Mouse (Mus musculus) cerebellum, postnatal 14 days (tissue): Measurements from ENCODE around the gene Asap2.
A peak's percentile ranks its signal among the peaks of the same experiment; 100 is the strongest.

Source experiments
- DNase-seq, 2 experiments: peaks; one replicate each; pipeline ENCODE4 v3.0.0; 2021; ENCODE audit warnings: mixed read lengths in 2 of 2

The Asap2 gene

DNA sequence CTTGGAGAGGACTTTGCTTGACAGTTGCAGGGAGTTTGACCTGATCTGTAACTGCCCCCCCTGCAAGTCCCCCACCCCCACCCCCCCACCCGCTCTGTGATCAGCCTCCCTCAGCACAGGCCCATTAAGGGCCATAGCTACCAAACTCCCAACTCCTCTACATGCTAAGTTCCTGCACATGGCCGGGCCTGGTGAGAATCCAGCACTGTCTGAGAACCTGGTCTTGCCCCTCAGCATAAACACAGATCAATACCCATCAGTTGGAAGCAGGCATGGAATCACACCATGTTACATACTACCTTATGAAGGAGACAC is 276.5 kb downstream of the Asap2 start:
- DNase-seq = no peak

DNA sequence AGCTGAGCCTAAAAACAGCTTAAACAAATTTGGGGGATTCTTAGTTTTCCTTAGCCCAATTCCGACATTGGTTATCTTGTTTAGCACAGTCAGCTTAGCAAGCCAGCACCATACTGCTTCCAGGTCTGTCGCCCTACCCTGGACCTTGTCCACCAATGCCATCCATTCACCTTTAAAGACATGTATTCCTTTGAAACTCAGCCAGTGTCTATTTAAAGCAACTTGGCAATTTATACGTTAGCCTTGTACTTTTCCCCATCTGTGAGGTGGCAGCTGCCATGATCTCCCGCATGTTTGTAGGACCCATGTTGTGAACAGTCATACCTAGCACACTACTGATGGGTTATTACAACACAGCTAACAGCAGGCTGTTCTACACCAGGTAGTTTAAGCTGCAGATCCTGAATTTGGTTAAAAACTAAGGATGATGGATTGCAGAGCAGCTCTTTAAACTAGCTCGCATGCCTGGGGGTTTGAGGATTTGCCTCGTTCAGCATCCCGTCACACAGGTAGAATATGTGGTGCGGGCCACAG is 277.9 kb downstream of the Asap2 start:
- DNase-seq = peak; percentile 27 to 71

DNA sequence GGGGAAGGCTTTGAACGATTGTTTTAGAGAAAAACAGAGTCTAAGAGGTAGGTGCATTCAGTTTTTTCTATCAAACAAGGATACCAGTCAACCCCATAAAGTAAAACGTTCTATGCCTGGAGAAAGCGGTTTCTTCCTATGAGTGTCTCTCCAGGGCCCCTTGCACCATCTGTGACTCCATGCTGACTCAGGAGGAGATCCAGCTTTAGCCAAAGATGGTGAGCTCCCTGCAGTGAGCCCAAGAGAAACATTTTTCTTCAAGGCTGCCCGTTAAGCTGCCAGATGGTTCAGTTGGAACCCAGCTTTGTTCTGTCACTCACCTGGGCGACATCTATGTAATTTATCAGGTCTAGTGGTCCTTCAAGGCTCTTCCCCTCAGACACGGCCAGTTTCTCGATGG is 284.2 kb downstream of the Asap2 start:
- peak; percentile 51 to 84 for DNase-seq

GRCm38 (mm10) chr12:21277352-21277864 is 287.1 kb downstream of the Asap2 start:
- DNase-seq = peak in 1 of 2 experiments; percentile 30

DNA sequence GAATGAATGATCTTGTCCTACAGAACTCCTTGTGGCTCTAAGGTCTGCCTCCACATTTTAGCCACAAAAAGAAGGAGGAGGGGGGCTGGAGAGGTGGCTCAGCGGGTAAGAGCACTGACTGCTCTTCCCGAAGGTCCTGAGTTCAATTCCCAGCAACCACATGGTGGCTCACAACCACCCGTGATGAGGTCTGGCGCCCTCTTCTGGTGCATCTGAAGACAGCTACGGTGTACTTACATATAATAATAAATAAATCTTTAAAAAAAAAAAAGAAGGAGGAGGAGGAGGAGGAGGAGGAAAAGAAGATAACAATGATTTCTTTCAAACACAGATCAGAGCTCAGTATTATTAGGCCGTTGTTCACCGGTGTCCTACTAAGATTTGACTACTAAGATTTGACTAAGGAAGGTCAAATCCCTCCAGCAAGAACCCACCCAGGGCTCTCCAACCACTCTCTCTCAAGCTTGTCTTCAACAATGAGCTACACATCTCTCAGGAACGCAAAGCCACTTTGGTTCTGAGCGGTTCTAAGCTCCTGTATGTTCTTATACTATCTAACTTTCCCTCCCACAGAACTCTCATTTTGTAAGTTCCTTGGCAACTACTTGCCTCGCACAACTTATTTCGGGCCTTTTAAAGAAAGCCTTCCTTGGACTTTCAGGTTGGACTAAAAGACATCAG is 294.6 kb downstream of the Asap2 start, which contains the start of gene Cpsf3:
Gene Cpsf3, plus strand, starts transcription at position 631 of the 681 bp plus-strand sequence.
- no peak for DNase-seq

DNA sequence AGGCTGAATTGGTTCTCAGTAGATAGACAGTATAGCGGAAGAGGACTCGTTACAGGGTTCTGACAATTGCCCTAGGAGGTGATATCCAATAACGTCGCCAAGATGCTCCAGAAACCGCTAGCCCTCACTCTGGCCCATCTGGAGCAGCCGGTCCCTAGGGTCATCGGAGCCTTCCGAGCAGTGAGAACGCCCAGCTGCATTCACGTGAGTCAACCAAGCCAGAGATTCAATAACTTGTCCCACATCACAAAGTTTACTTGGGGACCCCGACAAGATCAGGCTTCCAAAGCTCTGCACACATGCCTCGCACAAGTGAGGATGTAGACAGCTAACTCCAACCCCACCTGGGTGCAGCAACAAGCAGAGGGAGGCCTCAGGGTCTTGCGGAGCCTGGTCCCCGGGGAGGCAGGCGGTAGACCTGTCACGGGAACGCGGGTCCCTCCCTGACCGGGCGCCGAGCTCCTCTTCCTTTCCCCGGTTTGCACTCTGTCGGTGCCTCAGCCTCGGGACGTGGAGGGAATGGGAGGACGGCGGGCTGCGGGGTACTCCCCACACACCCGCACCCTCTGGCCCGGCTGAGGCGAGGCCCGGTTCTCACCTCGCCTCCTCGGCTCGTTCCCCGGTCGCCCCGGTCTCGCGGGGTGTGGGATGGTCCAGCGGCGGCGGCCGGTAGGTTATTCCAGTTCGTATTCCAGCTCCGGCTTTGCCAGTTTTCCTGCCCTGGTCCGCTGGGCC is 295.4 kb downstream of the Asap2 start:
- DNase-seq = no peak

DNA sequence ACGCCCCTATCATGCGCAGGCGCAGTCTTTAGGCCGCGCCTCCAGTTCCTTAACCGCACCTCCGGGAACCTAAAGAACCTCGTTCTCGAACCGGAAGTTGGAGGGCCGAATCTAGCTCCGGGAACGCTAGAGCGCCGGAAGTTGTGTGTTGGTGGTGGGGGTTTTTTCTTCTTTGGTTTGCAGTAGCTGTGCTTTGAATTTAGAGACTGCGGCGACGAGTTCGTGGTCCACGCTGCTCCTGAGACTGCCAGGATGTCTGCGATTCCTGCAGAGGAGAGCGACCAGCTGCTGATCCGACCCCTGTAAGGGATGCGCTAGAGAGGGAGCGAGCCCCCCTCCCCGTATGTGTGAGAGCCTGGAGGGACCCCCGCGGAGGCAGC is 296.0 kb downstream of the Asap2 start, which contains the start of gene Itgb1bp1:
Gene Itgb1bp1, minus strand, starts transcription at position 42 of the 380 bp plus-strand sequence.
- DNase-seq = peak; percentile 99

- peak in 1 of 2 experiments; percentile 19 for DNase-seq
These were observed 296.7 kb downstream of the Asap2 start for GRCm38 (mm10) chr12:21286712-21287650.

- DNase-seq = no peak
These were observed 298.6 kb downstream of the Asap2 start for GRCm38 (mm10) chr12:21288716-21289395.

GRCm38 (mm10) chr12:21289651-21290050 is 299.4 kb downstream of the Asap2 start:
- DNase-seq = no peak

- no peak for DNase-seq
These were observed 308.6 kb downstream of the Asap2 start for GRCm38 (mm10) chr12:21298856-21299255.

DNA sequence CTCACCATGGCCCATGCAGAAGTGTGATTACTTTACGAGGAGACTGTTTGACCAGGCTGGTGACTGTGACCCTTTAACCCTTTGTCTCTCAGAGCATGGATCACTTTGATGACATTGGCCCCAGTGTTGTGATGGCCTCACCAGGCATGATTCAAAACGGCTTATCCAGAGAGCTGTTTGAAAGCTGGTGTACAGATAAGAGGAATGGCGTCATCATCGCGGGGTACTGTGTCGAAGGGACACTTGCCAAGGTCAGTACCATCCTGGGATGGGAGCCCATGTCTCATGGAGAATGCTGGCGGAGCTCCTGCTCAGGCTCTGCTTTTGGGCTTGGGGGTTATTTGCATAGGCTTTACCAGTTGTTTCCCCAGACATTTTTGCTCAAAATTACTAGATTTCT is 311.1 kb downstream of the Asap2 start:
- DNase-seq = no peak

- DNase-seq = no peak
These were observed 311.7 kb downstream of the Asap2 start for GRCm38 (mm10) chr12:21301932-21302331.

DNA sequence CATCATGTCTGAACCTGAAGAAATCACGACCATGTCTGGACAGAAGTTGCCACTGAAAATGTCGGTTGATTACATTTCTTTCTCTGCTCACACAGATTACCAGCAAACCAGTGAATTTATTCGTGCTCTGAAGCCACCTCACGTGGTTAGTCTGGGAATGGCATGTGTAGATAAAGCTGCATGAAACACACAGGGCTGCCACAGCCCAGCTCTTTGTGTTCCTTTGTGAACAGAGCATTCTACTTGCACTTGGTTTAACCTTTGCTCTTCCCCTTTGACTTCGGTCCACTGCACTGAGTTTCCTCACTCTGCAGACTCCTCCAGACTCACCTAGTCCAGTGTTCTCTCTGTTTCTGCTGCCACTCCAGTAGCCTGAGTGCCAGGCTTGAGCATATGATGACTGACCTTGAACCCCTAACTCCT is 312.1 kb downstream of the Asap2 start:
- no peak for DNase-seq

DNA sequence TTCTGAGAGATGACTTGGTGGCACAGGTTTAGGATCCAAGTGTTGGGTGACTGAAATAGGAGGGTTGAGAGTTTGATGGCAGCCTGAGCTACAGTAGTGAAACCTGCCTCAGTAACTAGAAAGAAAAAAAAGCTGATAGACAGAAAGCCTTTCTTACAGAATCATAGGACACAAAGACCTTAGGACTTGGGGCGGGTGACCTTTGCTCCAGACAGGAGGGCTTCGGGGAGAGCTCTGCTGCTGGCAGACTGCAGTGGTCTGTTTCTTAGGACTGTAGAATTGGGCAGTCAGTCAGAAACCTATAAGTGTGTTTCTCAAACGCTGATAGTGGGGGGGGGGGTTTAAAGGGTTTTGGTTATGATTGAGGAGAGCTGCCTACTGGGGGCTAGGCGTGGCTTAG is 315.5 kb downstream of the Asap2 start:
- DNase-seq = no peak

- no peak for DNase-seq
These were observed 316.5 kb downstream of the Asap2 start for GRCm38 (mm10) chr12:21306721-21307120.

DNA sequence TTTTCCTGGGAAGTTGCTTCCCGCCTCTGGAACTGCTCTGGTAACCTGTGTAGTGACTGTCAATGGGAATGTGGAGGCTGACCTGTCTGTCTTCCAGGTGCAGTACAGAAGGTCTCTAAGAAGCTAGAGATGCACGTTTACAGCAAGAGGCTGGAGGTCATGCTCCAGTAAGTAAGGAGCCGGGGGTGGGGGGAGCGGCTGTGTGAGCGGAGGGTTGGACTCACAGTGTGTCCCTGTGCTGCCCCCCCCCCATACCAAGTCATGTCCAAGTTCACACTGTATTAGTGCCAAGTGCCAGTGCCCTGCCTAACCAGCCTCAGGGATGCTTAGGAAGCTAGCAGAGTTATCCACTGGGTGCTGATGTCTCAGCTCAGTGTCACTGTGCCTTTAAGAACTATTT is 321.9 kb downstream of the Asap2 start:
- no peak for DNase-seq

GRCm38 (mm10) chr12:21315923-21316868 is 325.9 kb downstream of the Asap2 start, which contains the start of gene Iah1:
Gene Iah1 (plus strand): TSS chr12:21316389.
- DNase-seq = peak; percentile 82 to 88

DNA sequence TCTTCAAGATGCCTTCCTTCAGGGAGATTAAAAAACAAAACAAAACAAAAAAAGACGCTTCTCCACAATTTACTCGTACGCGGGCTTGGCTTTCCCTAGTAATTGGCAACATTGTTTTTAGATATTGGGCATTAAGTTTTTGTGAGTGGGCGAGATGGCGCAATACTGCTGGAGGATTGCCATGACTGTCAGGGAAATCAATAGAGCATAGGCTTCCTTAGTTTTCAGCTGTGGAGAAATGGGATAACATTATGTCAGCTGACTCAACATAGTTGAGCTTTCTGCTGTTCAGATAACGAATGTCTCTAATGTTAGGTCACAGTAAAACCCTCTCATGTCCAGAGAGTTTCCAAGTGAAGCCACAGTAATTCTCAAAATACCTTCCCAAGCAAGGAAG is 326.6 kb downstream of the Asap2 start:
- peak in 1 of 2 experiments; percentile 34 for DNase-seq

DNA sequence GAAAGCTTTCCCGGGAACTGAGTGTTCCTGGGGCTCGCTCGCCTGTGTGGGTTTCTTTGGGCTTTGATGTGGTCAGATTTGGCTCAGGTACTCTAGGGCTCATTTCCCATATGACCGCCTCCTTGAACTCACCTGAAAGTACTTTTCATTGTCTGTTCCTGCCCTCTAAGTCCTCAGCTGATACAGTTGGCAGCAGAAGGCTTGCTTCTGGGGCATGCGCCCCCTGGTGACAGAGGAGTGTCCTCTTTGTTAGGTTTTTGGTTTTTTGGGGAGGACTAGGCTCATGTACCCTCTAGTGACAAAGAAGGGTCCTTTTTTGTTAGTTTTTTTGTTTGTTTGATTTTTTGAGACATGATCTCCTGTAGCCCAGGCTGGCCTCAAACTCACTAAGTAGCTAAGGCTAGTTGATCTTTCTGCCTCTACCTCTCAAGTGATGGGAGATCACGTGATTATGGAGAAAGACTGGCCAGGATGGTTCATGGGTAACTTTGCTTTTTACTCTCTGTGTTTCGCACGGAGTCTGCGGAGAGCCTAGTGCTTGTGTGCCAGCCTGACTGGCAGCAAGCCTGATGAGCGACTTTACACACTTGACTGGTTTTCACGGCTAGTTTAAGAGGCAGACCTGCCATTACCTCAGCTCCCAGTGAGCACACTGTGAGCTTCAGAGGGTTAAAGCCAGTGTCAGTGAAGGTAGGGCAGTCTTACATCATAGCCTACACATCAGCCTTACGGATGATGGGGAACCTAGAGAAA is 328.1 kb downstream of the Asap2 start:
- DNase-seq = peak; percentile 79 to 85
